Mouse (Mus musculus) limb, embryonic 14.5 days (tissue): Measurements from ENCODE around the gene Cdkn2c. TPM values are rescaled to one million over a fixed set of nuclear protein-coding genes. Genes with fewer than 3 reads are reported as not detected.

ENCODE experiments used
- ATAC-seq: fragments of 200-750 bp; cut with Nextera tagmentation; 2 replicates; pipeline ENCODE4 v1.8.0; 2017; ENCODE audit warnings: low read depth, moderate number of reproducible peaks, moderate TSS enrichment; ENCODE audit not compliant: low FRiP score
- DNase-seq: peaks from one replicate; pipeline ENCODE4 v3.0.0-alpha.2; 2015; ENCODE audit warnings: low spot score
- H3K27ac ChIP-seq: fragments of 300-500 bp; sonication (generic); replicated peaks from 2 replicates; pipeline ENCODE4 v1.5.1; 2014; ENCODE audit warnings: low read depth, mild to moderate bottlenecking, low read length, moderate library complexity, mixed read lengths
- H3K27me3 ChIP-seq: fragments of 300-500 bp; sonication (generic); 2 replicates; pipeline ENCODE4 v1.6.1; 2014; ENCODE audit warnings: low read length, mixed read lengths; ENCODE audit not compliant: control insufficient read depth, insufficient read depth
- H3K36me3 ChIP-seq: fragments of 300-500 bp; sonication (generic); 2 replicates; pipeline ENCODE4 v1.6.1; 2014; ENCODE audit warnings: mild to moderate bottlenecking, low read length, moderate library complexity, mixed read lengths; ENCODE audit not compliant: control insufficient read depth, insufficient read depth
- H3K4me1 ChIP-seq: fragments of 300-500 bp; sonication (generic); 2 replicates; pipeline ENCODE4 v1.6.1; 2014; ENCODE audit warnings: antibody characterized with exemption, low read length, mixed read lengths; ENCODE audit not compliant: control insufficient read depth, insufficient read depth
- H3K4me2 ChIP-seq: fragments of 300-500 bp; sonication (generic); replicated peaks from 2 replicates; pipeline ENCODE4 v1.6.1; 2014; ENCODE audit warnings: low read depth, mild to moderate bottlenecking, low read length, moderate library complexity; ENCODE audit not compliant: severe bottlenecking
- H3K4me3 ChIP-seq: fragments of 300-500 bp; sonication (generic); replicated peaks from 2 replicates; pipeline ENCODE4 v1.5.1; 2014; ENCODE audit warnings: low read length
- H3K9ac ChIP-seq: fragments of 300-500 bp; sonication (generic); 2 replicates; pipeline ENCODE4 v1.6.1; 2014; ENCODE audit warnings: mild to moderate bottlenecking, low read depth, low read length, moderate library complexity; ENCODE audit not compliant: severe bottlenecking
- H3K9me3 ChIP-seq: fragments of 300-500 bp; sonication (generic); 2 replicates; pipeline ENCODE4 v1.6.1; 2016; ENCODE audit warnings: low read length; ENCODE audit not compliant: control insufficient read depth
- POLR2A ChIP-seq: fragments of 200-500 bp; IDR thresholded peaks from 2 replicates; pipeline ENCODE4 v1.8.0; 2012; ENCODE audit warnings: inconsistent platforms, mild to moderate bottlenecking, moderate library complexity, borderline replicate concordance; ENCODE audit not compliant: insufficient read depth, insufficient read length; ENCODE audit errors: extremely low read depth
- WGBS: fragments of 180-500 bp; shearing (Covaris S2); extraction: QIAGEN DNeasy Blood & Tissue Kit; methylation state at CpG from one replicate; pipeline ENCODE4 v1.1.7; 2014; 5-methylcytosine and 5-hydroxymethylcytosine counted together
- polyA plus RNA-seq, 2 experiments: library from polyadenylated mRNA; depleted of rRNA in 1 of 2; stranded (reverse) in 1 of 2; unstranded in 1 of 2; fragments of >200 nt; fragmentation: Nextera tagmentation in 1 of 2; extraction: Ambion mirVana in 1 of 2; gene quantifications; 2 replicates each; pipeline versions ENCODE4 v1.2.1 to v1.2.3; 2012 to 2014

Cdkn2c gene
- polyA plus RNA-seq, 2 experiments = 13.4 to 14.5 TPM

DNA sequence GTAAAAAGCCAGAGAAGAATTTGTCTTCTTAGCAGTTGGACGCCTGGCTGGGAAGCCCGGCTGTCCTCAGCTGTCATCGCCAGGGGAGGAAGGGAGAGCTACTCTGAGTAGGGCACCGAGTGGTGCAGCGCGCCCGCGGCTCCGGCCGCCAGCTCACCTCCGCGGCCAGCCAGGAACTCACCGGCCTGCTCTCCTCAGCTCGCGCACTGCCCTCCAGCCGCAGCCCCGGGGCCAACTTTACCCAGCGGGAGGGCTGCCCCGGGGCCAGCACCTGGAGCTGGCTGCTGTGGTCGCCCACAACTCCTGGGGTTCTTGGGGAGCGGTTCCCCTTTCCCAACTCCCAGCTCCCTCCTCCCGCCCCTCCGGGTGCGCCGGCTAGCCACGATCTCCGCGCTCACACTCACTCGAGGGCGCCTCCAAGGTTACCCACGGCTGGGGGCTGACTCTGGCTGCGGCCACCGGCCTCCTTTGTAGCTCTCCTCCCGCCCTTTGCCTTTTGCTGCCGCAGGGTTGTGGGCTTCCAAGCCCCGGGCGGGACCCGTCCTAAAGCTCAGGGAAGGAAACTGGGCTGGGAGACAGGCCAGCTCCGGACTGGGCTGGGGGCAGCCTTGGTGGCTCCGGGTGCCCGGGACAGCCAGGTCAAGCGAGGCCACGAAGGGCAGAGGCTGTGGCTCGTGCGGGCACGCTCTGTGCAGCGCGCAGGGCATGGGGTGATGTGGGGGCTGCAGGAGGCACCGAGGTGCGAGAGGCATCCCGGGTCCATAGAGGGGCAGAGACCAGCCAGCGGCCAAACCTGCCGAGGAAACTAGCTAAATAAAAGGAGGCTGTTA lies 9.8 kb downstream of the Cdkn2c start:
- Histone ChIP-seq H3K4me1 (peaks cover 11% of the 10 kb centered on the region), H3K36me3 (no peaks in the 10 kb centered on the region), H3K4me3 (peak overlapping the region; percentile 37), H3K4me2 (peak overlapping the region; percentile 62), H3K27ac (no peak overlapping the region), H3K9me3 (no peaks in the 10 kb centered on the region), H3K27me3 (peaks cover 61% of the 10 kb centered on the region), H3K9ac (peak overlapping the region; percentile 25)
- 2% methylated on average over 51 of the region's 53 CpGs for WGBS
- ATAC-seq (peak; percentile 53), DNase-seq (no peak)
- no peak for TF ChIP-seq POLR2A

DNA sequence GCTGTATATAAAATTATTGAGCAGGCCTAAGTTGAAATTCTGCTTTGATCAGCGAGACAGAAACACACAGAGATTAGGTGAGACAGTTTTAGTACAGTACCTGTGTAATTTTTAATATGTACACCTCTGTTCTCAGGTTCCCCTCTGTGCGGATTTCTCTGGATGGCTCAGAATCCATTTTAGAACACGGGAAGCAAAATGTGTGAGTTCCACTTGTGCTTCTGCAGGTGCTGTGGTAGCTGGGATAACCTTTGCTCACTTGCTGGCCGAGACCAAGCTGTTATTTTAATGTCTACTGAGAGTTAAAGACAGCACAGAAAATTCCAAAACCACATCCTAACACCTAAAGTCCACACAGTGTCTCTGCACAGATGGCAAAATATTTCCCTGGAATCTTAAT lies 10.7 kb downstream of the Cdkn2c start:
- Histone ChIP-seq H3K27me3 (peaks cover 57% of the 10 kb centered on the region), H3K36me3 (no peaks in the 10 kb centered on the region), H3K4me3 (no peak overlapping the region), H3K9ac (no peak overlapping the region), H3K27ac (no peak overlapping the region), H3K4me1 (peaks cover 11% of the 10 kb centered on the region), H3K4me2 (0 out of 2 replicates have a peak overlapping the region, but pooled peaks have one; percentile 62), H3K9me3 (no peaks in the 10 kb centered on the region)
- DNase-seq (no peak), ATAC-seq (no peak)
- 15% methylated on average over 4 of the region's 4 CpGs for WGBS
- no peak for TF ChIP-seq POLR2A

DNA sequence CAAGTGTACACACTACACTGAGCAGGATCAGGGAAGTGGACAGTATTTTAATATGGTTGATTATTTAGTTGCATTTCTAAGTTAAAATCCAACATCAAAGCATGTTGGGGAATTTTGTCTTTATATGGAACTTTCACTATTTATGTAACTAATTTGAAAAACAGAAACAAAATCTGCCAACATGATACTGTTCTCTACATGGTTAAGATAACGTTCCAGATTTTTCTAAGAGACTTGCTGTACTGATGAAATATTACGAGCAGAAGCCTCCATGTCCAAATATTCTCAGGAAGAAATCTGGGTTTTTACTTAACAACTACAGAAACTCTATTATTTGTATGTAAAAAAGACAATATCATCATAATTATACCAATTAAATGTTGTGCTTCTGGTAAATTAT lies 11.3 kb downstream of the Cdkn2c start:
- no peak for ATAC-seq
- Histone ChIP-seq H3K36me3 (no peaks in the 10 kb centered on the region), H3K27ac (no peak overlapping the region), H3K4me1 (peaks cover 11% of the 10 kb centered on the region), H3K9me3 (no peaks in the 10 kb centered on the region), H3K4me2 (no peak overlapping the region), H3K9ac (no peak overlapping the region), H3K4me3 (no peak overlapping the region), H3K27me3 (peaks cover 53% of the 10 kb centered on the region)
- no peak for TF ChIP-seq POLR2A
- 44% methylated on average over 2 of the region's 2 CpGs for WGBS
- no peak for DNase-seq

DNA sequence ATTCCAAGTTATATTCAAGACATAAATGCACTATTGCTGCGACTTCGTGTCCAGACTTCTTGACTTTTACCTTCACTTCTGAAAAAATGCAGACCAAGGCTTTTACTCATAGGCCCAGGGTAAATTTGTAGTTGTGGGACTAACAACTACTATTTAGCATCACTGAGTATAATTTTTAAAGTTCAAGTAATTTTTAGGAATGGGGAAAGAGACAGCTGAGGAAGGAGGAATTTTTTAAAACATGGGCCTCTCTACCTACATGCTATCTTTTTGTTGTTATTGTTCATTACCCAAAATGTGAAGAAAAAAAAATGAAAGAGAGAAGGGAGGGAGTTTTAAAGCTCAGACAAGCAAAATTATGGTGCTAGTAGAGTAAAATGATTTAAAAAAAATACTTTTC lies 12.3 kb downstream of the Cdkn2c start:
- H3K4me2 ChIP-seq = no peak overlapping the region
- no peaks in the 10 kb centered on the region for H3K9me3 ChIP-seq
- H3K4me3 ChIP-seq = no peak overlapping the region
- H3K36me3 ChIP-seq = no peaks in the 10 kb centered on the region
- 55% methylated on average over 2 of the region's 2 CpGs for WGBS
- peaks cover 45% of the 10 kb centered on the region for H3K27me3 ChIP-seq
- peaks cover 11% of the 10 kb centered on the region for H3K4me1 ChIP-seq
- no peak overlapping the region for H3K9ac ChIP-seq
- ATAC-seq (no peak), DNase-seq (no peak)
- no peak for TF ChIP-seq POLR2A
- no peak overlapping the region for H3K27ac ChIP-seq

DNA sequence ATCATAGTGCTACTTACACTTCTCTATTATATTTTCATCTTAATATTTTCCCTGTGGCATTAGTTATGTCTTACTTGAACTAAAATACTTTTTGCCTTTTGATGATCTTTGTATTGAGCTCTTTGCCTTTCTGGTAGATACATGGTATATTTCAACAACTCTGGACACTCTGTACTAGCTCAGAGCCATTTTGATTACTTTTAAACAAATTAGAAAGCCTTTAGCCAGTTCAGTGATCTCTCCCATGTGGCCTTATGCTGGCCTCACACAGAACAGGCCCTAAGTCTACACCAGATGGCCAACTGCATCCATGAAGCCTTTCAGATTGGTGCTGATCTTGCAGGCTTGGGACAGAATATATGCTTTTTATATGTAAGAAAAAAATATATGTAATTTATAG lies 13.7 kb downstream of the Cdkn2c start:
- DNase-seq = no peak
- Histone ChIP-seq H3K4me3 (no peak overlapping the region), H3K4me2 (no peak overlapping the region), H3K36me3 (no peaks in the 10 kb centered on the region), H3K27me3 (peaks cover 31% of the 10 kb centered on the region), H3K9ac (no peak overlapping the region), H3K9me3 (no peaks in the 10 kb centered on the region), H3K27ac (no peak overlapping the region), H3K4me1 (peaks cover 11% of the 10 kb centered on the region)
- TF ChIP-seq POLR2A = no peak
- ATAC-seq = no peak

DNA sequence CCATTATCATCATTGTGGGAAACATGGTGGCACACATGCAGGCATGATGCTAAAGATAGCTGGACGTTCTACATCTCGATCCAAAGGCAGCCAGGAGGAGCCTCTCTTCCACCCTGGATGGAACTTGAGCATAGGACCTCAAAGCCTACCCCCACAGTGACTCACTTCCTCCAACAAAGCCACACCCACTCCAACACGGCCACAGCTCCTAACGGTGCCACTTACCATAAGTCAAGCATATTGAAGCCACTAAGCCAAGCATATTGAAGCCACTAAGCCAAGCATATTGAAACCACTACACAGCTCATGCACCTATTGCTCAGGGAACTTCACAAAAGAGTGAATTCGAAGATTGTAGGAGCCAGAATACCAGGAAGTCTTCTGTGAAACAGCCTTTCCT lies 17.7 kb downstream of the Cdkn2c start:
- 75% methylated on average over 5 of the region's 5 CpGs for WGBS
- TF ChIP-seq POLR2A = no peak
- H3K4me2 ChIP-seq = no peak overlapping the region
- DNase-seq (no peak), ATAC-seq (no peak)
- no peak overlapping the region for H3K27ac ChIP-seq
- H3K27me3 ChIP-seq = no peaks in the 10 kb centered on the region
- H3K4me1 ChIP-seq = no peaks in the 10 kb centered on the region
- H3K36me3 ChIP-seq = no peaks in the 10 kb centered on the region
- no peak overlapping the region for H3K4me3 ChIP-seq
- no peak overlapping the region for H3K9ac ChIP-seq
- no peaks in the 10 kb centered on the region for H3K9me3 ChIP-seq
